Mouse (Mus musculus): ENCODE measurements around the gene Zfp710. TPM values are rescaled to one million over a fixed set of nuclear protein-coding genes. Genes with fewer than 3 reads are reported as not detected.

Gene Zfp710
- polyA plus RNA-seq, 1 experiment = 45.3 TPM

- DNase-seq (ENCODE audit: low read depth in 1 of 2, low spot score in 2 of 2) = no peak
- H3K27ac ChIP-seq (ENCODE audit: insufficient read depth, low read length) = no peak overlapping the region; the same call in 1 of the 2 replicates
- no peak for TF ChIP-seq CTCF (IDR thresholded peaks at IDR 0.05; ENCODE audit: extremely low read depth, insufficient read depth, insufficient read length, insufficient replicate concordance)
- no peak for TF ChIP-seq POLR2A (IDR thresholded peaks at IDR 0.05; ENCODE audit: low read depth, low read length)
- 0 out of 2 replicates have a peak, but pooled peaks cover 1% of the 10 kb centered on the region for H3K36me3 ChIP-seq (ENCODE audit: control insufficient read depth, insufficient read depth, low read length)
- peak overlapping the region; percentile 91 for H3K4me3 ChIP-seq (ENCODE audit: extremely low read depth, insufficient read depth, insufficient read length)
- no peaks in the 10 kb centered on the region for H3K27me3 ChIP-seq (ENCODE audit: control insufficient read depth, insufficient read depth, low read length)
- 24% methylated on average over 10 of the region's 10 CpGs for WGBS
- peaks cover 10% of the 10 kb centered on the region; the same call in 1 of the 2 replicates for H3K4me1 ChIP-seq (ENCODE audit: control insufficient read depth, insufficient read depth, insufficient read length)
These were observed 89.4 kb downstream of the Zfp710 start for GRCm38 (mm10) chr7:80113989-80114388.

DNA sequence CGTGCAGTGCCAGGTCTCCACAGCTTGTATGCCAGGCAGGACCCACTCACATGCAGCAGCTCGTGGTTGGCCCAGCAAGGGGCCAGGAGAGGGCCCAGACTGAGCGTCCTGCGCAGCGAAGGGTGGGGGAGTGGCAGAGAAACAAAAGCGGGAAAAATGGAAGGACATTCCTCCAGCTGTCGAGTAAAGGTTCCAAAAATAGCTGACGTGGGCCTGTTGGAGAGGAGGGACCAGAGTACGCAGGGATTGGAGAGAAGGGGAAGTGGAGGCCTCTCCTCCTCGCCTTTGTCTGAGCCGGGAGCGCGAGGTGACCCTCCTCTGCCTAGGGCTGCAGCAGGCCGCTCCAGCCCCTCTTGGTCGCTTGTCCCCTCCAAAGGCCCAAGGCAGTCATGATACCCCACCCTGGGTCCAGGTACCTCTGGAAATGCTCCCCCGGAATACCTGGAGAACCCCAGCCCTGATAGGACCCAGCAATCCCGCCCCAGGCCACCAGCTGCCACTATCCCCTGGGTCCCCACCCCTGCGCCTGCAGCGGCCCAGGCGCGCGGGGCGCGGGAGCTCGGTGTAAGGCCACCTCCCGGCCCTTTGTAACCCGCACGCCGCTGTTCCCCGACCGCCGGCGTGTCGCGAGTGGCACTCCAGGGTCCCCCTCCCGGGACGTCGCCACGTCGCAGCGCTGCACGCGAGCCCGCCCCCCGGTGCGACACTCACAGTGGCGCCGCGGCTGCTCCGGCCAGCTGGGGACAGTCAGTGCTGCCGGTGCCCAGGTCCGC lies 90.0 kb downstream of the Zfp710 start:
- peak overlapping the region; percentile 31 for H3K27ac ChIP-seq (ENCODE audit: insufficient read depth, low read length)
- 0 out of 2 replicates have a peak, but pooled peaks cover 1% of the 10 kb centered on the region for H3K36me3 ChIP-seq (ENCODE audit: control insufficient read depth, insufficient read depth, low read length)
- H3K4me1 ChIP-seq (ENCODE audit: control insufficient read depth, insufficient read depth, insufficient read length) = peaks cover 7% of the 10 kb centered on the region; the same call in 1 of the 2 replicates
- peak overlapping the region; percentile 91 for H3K4me3 ChIP-seq (ENCODE audit: extremely low read depth, insufficient read depth, insufficient read length)
- 2% methylated on average over 52 of the region's 52 CpGs for WGBS
- TF ChIP-seq POLR2A (IDR thresholded peaks at IDR 0.05; ENCODE audit: low read depth, low read length) (no peak), CTCF (IDR thresholded peaks at IDR 0.05; ENCODE audit: extremely low read depth, insufficient read depth, insufficient read length, insufficient replicate concordance) (no peak)
- DNase-seq (ENCODE audit: low read depth in 1 of 2, low spot score in 2 of 2) = peak in 1 of 2 experiments; percentile 13
- no peaks in the 10 kb centered on the region for H3K27me3 ChIP-seq (ENCODE audit: control insufficient read depth, insufficient read depth, low read length)

- TF ChIP-seq CTCF (IDR thresholded peaks at IDR 0.05; ENCODE audit: extremely low read depth, insufficient read depth, insufficient read length, insufficient replicate concordance) (no peak), POLR2A (IDR thresholded peaks at IDR 0.05; ENCODE audit: low read depth, low read length) (peak; percentile 27; the same call in 1 of the 2 replicates)
- peak within 1 kb of the TSS; percentile 91 for H3K4me3 ChIP-seq (ENCODE audit: extremely low read depth, insufficient read depth, insufficient read length)
- peak; percentile 41 to 88 for DNase-seq (ENCODE audit: low read depth in 1 of 2, low spot score in 2 of 2)
- H3K27ac ChIP-seq (ENCODE audit: insufficient read depth, low read length) = peak within 1 kb of the TSS; percentile 31
- H3K36me3 ChIP-seq (ENCODE audit: control insufficient read depth, insufficient read depth, low read length) = no peaks in the 10 kb centered on the region
- H3K27me3 ChIP-seq (ENCODE audit: control insufficient read depth, insufficient read depth, low read length) = no peaks in the 10 kb centered on the region
- under 1% methylated on average over 29 of the region's 29 CpGs for WGBS
- H3K4me1 ChIP-seq (ENCODE audit: control insufficient read depth, insufficient read depth, insufficient read length) = peaks cover 6% of the 10 kb centered on the region; the same call in 1 of the 2 replicates
These were observed 90.6 kb downstream of the Zfp710 start, which contains the start of gene Idh2 for GRCm38 (mm10) chr7:80115224-80115590. Gene Idh2 (minus strand): TSS chr7:80115392.

GRCm38 (mm10) chr7:80116158-80116557 lies 91.5 kb downstream of the Zfp710 start:
- peaks cover 6% of the 10 kb centered on the region; the same call in 1 of the 2 replicates for H3K4me1 ChIP-seq (ENCODE audit: control insufficient read depth, insufficient read depth, insufficient read length)
- H3K4me3 ChIP-seq (ENCODE audit: extremely low read depth, insufficient read depth, insufficient read length) = no peak overlapping the region
- 83% methylated on average over 2 of the region's 2 CpGs for WGBS
- no peak overlapping the region for H3K27ac ChIP-seq (ENCODE audit: insufficient read depth, low read length)
- no peak for TF ChIP-seq POLR2A (IDR thresholded peaks at IDR 0.05; ENCODE audit: low read depth, low read length)
- no peak for TF ChIP-seq CTCF (IDR thresholded peaks at IDR 0.05; ENCODE audit: extremely low read depth, insufficient read depth, insufficient read length, insufficient replicate concordance)
- no peak for DNase-seq (ENCODE audit: low read depth in 1 of 2, low spot score in 2 of 2)
- no peaks in the 10 kb centered on the region for H3K36me3 ChIP-seq (ENCODE audit: control insufficient read depth, insufficient read depth, low read length)
- H3K27me3 ChIP-seq (ENCODE audit: control insufficient read depth, insufficient read depth, low read length) = no peaks in the 10 kb centered on the region

DNA sequence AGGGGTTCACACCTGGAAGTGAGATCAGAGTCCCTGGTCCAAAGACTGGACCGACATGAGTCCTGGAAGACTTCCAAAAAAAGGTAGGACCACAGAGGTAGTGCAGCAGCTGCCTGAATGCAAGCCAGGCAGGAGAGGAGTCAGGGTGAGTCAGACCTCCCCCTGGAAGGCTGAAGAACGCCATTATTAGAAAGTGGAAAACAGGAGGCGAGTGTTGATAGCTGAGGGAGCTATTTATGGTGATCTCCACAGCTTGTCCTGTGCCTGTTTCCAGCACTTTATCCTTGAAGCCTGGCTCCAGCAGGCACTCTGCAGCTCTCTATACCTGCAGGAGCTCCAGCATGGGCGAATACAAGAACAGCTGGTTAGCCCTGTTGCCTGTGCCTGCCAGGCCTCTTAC lies 94.6 kb downstream of the Zfp710 start:
- Histone ChIP-seq H3K27me3 (ENCODE audit: control insufficient read depth, insufficient read depth, low read length) (no peaks in the 10 kb centered on the region), H3K36me3 (ENCODE audit: control insufficient read depth, insufficient read depth, low read length) (no peaks in the 10 kb centered on the region), H3K27ac (ENCODE audit: insufficient read depth, low read length) (no peak overlapping the region), H3K4me1 (ENCODE audit: control insufficient read depth, insufficient read depth, insufficient read length) (peaks cover 9% of the 10 kb centered on the region; the same call in 1 of the 2 replicates), H3K4me3 (ENCODE audit: extremely low read depth, insufficient read depth, insufficient read length) (no peak overlapping the region)
- WGBS = 92% methylated on average over 4 of the region's 4 CpGs
- no peak for DNase-seq (ENCODE audit: low read depth in 1 of 2, low spot score in 2 of 2)
- TF ChIP-seq POLR2A (IDR thresholded peaks at IDR 0.05; ENCODE audit: low read depth, low read length) (no peak), CTCF (IDR thresholded peaks at IDR 0.05; ENCODE audit: extremely low read depth, insufficient read depth, insufficient read length, insufficient replicate concordance) (no peak)

- Histone ChIP-seq H3K36me3 (ENCODE audit: control insufficient read depth, insufficient read depth, low read length) (no peaks in the 10 kb centered on the region), H3K27me3 (ENCODE audit: control insufficient read depth, insufficient read depth, low read length) (no peaks in the 10 kb centered on the region), H3K27ac (ENCODE audit: insufficient read depth, low read length) (no peak overlapping the region), H3K4me3 (ENCODE audit: extremely low read depth, insufficient read depth, insufficient read length) (no peak overlapping the region), H3K4me1 (ENCODE audit: control insufficient read depth, insufficient read depth, insufficient read length) (peaks cover 6% of the 10 kb centered on the region; the same call in 1 of the 2 replicates)
- WGBS = 93% methylated on average over 5 of the region's 5 CpGs
- TF ChIP-seq POLR2A (IDR thresholded peaks at IDR 0.05; ENCODE audit: low read depth, low read length) = no peak
- no peak for TF ChIP-seq CTCF (IDR thresholded peaks at IDR 0.05; ENCODE audit: extremely low read depth, insufficient read depth, insufficient read length, insufficient replicate concordance)
- DNase-seq (ENCODE audit: low read depth in 1 of 2, low spot score in 2 of 2) = no peak
These were observed 96.5 kb downstream of the Zfp710 start for GRCm38 (mm10) chr7:80121083-80121482.
